Mouse (Mus musculus): ENCODE measurements around the gene Colec11. TPM values are rescaled to one million over a fixed set of nuclear protein-coding genes. Genes with fewer than 3 reads are reported as not detected.

Gene Colec11
- polyA plus RNA-seq, 1 experiment: not detected

GRCm38 (mm10) chr12:28635535-28636476, 12.6 kb upstream of the Colec11 start, which contains the start of gene Rps7:
Gene Rps7 (minus strand): TSS chr12:28635953.
- Histone ChIP-seq H3K4me3 (replicated peaks; ENCODE audit: control insufficient read depth, low read depth, low read length) (peak within 1 kb of the TSS; percentile 61), H3K4me1 (ENCODE audit: control insufficient read depth, insufficient read depth, low read length) (peaks cover 2% of the 10 kb centered on the region; the same call in 1 of the 2 replicates), H3K27ac (ENCODE audit: control insufficient read depth, insufficient read depth, low read depth, low read length, poor library complexity) (peak within 1 kb of the TSS; percentile 72)
- TF ChIP-seq POLR2A (IDR thresholded peaks at IDR 0.05; ENCODE audit: borderline replicate concordance, control insufficient read depth, low read depth, low read length): peak; percentile 76
- 0 out of 2 replicates have a peak, but pooled peaks have one; percentile 1 for TF ChIP-seq CTCF (IDR thresholded peaks at IDR 0.05; ENCODE audit: control insufficient read depth, insufficient read depth, low read length)
- 4% methylated on average over 69 of the region's 69 CpGs for WGBS

- WGBS: 2% methylated on average over 23 of the region's 23 CpGs
- Histone ChIP-seq H3K4me1 (ENCODE audit: control insufficient read depth, insufficient read depth, low read length) (peaks cover 2% of the 10 kb centered on the region; the same call in 1 of the 2 replicates), H3K4me3 (replicated peaks; ENCODE audit: control insufficient read depth, low read depth, low read length) (peak overlapping the region; percentile 61), H3K27ac (ENCODE audit: control insufficient read depth, insufficient read depth, low read depth, low read length, poor library complexity) (peak overlapping the region; percentile 72)
- TF ChIP-seq POLR2A (IDR thresholded peaks at IDR 0.05; ENCODE audit: borderline replicate concordance, control insufficient read depth, low read depth, low read length) (no peak), CTCF (IDR thresholded peaks at IDR 0.05; ENCODE audit: control insufficient read depth, insufficient read depth, low read length) (no peak)
Measured at GRCm38 (mm10) chr12:28635058-28635534, 11.9 kb upstream of the Colec11 start.

GRCm38 (mm10) chr12:28628436-28628835, 5.3 kb upstream of the Colec11 start:
- H3K4me1 ChIP-seq (ENCODE audit: control insufficient read depth, insufficient read depth, low read length): no peaks in the 10 kb centered on the region
- 90% methylated on average over 2 of the region's 2 CpGs for WGBS
- no peak for TF ChIP-seq CTCF (IDR thresholded peaks at IDR 0.05; ENCODE audit: control insufficient read depth, insufficient read depth, low read length)
- TF ChIP-seq POLR2A (IDR thresholded peaks at IDR 0.05; ENCODE audit: borderline replicate concordance, control insufficient read depth, low read depth, low read length): no peak
- H3K4me3 ChIP-seq (replicated peaks; ENCODE audit: control insufficient read depth, low read depth, low read length): no peak overlapping the region
- no peak overlapping the region for H3K27ac ChIP-seq (ENCODE audit: control insufficient read depth, insufficient read depth, low read depth, low read length, poor library complexity)

- H3K4me1 ChIP-seq (ENCODE audit: control insufficient read depth, insufficient read depth, low read length): no peaks in the 10 kb centered on the region
- H3K27ac ChIP-seq (ENCODE audit: control insufficient read depth, insufficient read depth, low read depth, low read length, poor library complexity): no peak overlapping the region
- 37% methylated on average over 4 of the region's 4 CpGs for WGBS
- no peak overlapping the region for H3K4me3 ChIP-seq (replicated peaks; ENCODE audit: control insufficient read depth, low read depth, low read length)
- TF ChIP-seq CTCF (IDR thresholded peaks at IDR 0.05; ENCODE audit: control insufficient read depth, insufficient read depth, low read length): no peak
- TF ChIP-seq POLR2A (IDR thresholded peaks at IDR 0.05; ENCODE audit: borderline replicate concordance, control insufficient read depth, low read depth, low read length): no peak
Measured at GRCm38 (mm10) chr12:28627092-28627491, 3.9 kb upstream of the Colec11 start.

- H3K27ac ChIP-seq (ENCODE audit: control insufficient read depth, insufficient read depth, low read depth, low read length, poor library complexity): no peak overlapping the region
- H3K4me1 ChIP-seq (ENCODE audit: control insufficient read depth, insufficient read depth, low read length): no peaks in the 10 kb centered on the region
- TF ChIP-seq POLR2A (IDR thresholded peaks at IDR 0.05; ENCODE audit: borderline replicate concordance, control insufficient read depth, low read depth, low read length) (no peak), CTCF (IDR thresholded peaks at IDR 0.05; ENCODE audit: control insufficient read depth, insufficient read depth, low read length) (no peak)
- 80% methylated on average over 7 of the region's 7 CpGs for WGBS
- H3K4me3 ChIP-seq (replicated peaks; ENCODE audit: control insufficient read depth, low read depth, low read length): no peak overlapping the region
Measured at GRCm38 (mm10) chr12:28625407-28625806, 2.2 kb upstream of the Colec11 start.

- Histone ChIP-seq H3K4me1 (ENCODE audit: control insufficient read depth, insufficient read depth, low read length) (no peaks in the 10 kb centered on the region), H3K4me3 (replicated peaks; ENCODE audit: control insufficient read depth, low read depth, low read length) (no peak overlapping the region), H3K27ac (ENCODE audit: control insufficient read depth, insufficient read depth, low read depth, low read length, poor library complexity) (no peak overlapping the region)
- 79% methylated on average over 2 of the region's 2 CpGs for WGBS
- TF ChIP-seq CTCF (IDR thresholded peaks at IDR 0.05; ENCODE audit: control insufficient read depth, insufficient read depth, low read length) (no peak), POLR2A (IDR thresholded peaks at IDR 0.05; ENCODE audit: borderline replicate concordance, control insufficient read depth, low read depth, low read length) (no peak)
Measured at GRCm38 (mm10) chr12:28624251-28624650, 1.1 kb upstream of the Colec11 start.

- TF ChIP-seq CTCF (IDR thresholded peaks at IDR 0.05; ENCODE audit: control insufficient read depth, insufficient read depth, low read length) (no peak), POLR2A (IDR thresholded peaks at IDR 0.05; ENCODE audit: borderline replicate concordance, control insufficient read depth, low read depth, low read length) (no peak)
- no peaks in the 10 kb centered on the region for H3K4me1 ChIP-seq (ENCODE audit: control insufficient read depth, insufficient read depth, low read length)
- 71% methylated on average over 1 of the region's 1 CpGs for WGBS
- H3K27ac ChIP-seq (ENCODE audit: control insufficient read depth, insufficient read depth, low read depth, low read length, poor library complexity): no peak overlapping the region
- no peak overlapping the region for H3K4me3 ChIP-seq (replicated peaks; ENCODE audit: control insufficient read depth, low read depth, low read length)
Measured at GRCm38 (mm10) chr12:28622641-28623040, 536 bp downstream of the Colec11 start.

GRCm38 (mm10) chr12:28622167-28622532, 1.0 kb downstream of the Colec11 start:
- Histone ChIP-seq H3K4me3 (replicated peaks; ENCODE audit: control insufficient read depth, low read depth, low read length) (no peak overlapping the region), H3K4me1 (ENCODE audit: control insufficient read depth, insufficient read depth, low read length) (no peaks in the 10 kb centered on the region), H3K27ac (ENCODE audit: control insufficient read depth, insufficient read depth, low read depth, low read length, poor library complexity) (no peak overlapping the region)
- TF ChIP-seq POLR2A (IDR thresholded peaks at IDR 0.05; ENCODE audit: borderline replicate concordance, control insufficient read depth, low read depth, low read length): no peak
- TF ChIP-seq CTCF (IDR thresholded peaks at IDR 0.05; ENCODE audit: control insufficient read depth, insufficient read depth, low read length): no peak
- 62% methylated on average over 5 of the region's 5 CpGs for WGBS

Measured in bone marrow, adult 2 months (tissue).